Mouse (Mus musculus) liver, embryonic 14.5 days (tissue): ENCODE results near the gene Prpf3.

Experiments used
- CTCF ChIP-seq: IDR thresholded peaks from 2 replicates; pipeline ENCODE4 v1.5.1; 2016; ENCODE audit warnings: antibody characterized with exemption, low read depth, control low read depth
- EP300 ChIP-seq: IDR thresholded peaks from 2 replicates; pipeline ENCODE4 v1.6.1; 2016; ENCODE audit warnings: antibody characterized with exemption, low read depth

DNA sequence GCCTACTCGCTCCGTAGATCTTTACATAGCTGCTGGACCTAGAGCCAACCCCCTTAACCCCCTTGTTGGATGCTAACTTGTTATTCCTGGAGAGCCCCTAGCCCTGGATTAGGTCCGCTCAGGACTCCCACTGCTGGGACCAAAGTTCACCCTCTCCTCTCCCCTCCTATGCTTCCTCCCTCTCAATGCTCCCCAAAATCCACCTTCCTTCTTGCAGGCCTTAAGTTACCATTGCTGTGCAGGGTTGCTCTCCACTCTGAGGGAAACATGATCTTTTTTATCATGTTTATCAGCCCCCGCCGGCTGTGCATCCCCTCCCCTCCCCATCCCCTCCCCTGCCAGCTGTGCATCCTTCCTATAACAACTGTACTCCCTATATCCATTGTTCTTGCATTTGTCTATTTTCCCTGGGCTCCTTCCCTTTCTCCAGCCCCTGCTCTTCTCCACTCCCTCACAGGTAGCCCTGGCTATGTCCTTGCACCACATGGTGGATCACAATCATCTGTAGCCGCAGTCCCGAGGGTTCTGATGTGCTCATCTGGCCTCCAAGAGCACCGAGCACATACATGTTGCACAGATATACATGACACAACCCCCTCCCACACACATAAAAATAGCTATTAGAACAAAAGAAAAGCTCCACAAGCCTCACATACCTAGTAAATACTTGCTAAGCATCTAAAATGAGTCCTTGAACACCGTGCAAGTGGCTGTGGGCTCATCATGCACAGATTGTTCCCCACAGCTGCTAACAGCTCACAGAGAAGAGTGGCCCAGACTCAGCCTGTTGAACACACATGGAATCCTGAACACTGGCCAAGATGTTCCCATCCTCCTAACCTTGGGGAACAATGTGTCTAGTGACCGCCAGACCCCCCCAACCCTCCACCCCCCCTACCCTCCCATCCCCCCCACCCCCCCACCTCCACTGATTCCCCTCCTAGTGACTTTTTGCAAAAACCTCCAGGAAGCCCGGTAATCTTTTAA, 36.7 kb upstream of the Prpf3 start:
- no peak for TF ChIP-seq CTCF
- no peak for TF ChIP-seq EP300
